Mouse (Mus musculus): ENCODE data around the gene Tcf15. TPM values are rescaled to one million over a fixed set of nuclear protein-coding genes. Genes with fewer than 3 reads are reported as not detected.

Gene Tcf15
- 2.9 and 4.6 TPM in 2 replicates for polyA plus RNA-seq (2012; rRNA removed)

DNA sequence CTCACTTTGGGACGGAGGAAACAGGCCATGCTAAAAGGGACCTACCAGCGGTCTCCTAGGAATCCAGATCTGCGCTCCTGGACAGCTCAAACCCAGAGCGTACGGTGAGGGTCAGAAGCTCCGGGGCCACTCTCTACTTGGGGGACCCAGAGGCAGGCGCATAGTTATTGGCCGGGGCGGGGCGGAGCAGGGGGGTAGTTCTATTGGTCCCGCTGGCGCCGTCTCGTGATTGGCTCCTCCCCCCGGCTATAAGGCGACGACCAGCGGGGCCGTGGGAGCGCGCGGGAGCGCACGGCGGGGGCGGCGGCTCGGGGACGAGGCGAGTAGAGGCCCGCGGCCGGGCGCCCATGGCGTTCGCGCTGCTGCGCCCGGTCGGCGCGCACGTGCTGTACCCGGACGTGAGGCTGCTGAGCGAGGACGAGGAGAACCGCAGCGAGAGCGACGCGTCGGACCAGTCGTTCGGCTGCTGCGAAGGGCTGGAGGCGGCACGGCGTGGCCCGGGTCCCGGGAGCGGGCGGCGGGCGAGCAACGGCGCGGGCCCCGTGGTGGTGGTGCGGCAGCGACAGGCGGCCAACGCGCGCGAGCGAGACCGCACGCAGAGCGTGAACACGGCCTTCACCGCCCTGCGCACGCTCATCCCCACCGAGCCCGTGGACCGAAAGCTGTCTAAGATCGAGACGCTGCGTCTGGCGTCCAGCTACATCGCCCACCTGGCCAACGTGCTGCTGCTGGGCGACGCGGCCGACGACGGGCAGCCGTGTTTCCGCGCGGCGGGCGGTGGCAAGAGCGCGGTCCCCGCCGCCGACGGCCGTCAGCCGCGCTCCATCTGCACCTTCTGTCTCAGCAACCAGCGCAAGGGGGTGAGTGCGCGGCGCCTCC lies at the start of gene Tcf15:
TSS of gene Tcf15 (plus strand) at position 283 of the 879 bp plus-strand sequence.
- peak within 1 kb of the TSS; percentile 51; the same call in 1 of the 2 replicates for H3K27ac ChIP-seq (ENCODE audit: insufficient read depth, low read depth, low read length)

DNA sequence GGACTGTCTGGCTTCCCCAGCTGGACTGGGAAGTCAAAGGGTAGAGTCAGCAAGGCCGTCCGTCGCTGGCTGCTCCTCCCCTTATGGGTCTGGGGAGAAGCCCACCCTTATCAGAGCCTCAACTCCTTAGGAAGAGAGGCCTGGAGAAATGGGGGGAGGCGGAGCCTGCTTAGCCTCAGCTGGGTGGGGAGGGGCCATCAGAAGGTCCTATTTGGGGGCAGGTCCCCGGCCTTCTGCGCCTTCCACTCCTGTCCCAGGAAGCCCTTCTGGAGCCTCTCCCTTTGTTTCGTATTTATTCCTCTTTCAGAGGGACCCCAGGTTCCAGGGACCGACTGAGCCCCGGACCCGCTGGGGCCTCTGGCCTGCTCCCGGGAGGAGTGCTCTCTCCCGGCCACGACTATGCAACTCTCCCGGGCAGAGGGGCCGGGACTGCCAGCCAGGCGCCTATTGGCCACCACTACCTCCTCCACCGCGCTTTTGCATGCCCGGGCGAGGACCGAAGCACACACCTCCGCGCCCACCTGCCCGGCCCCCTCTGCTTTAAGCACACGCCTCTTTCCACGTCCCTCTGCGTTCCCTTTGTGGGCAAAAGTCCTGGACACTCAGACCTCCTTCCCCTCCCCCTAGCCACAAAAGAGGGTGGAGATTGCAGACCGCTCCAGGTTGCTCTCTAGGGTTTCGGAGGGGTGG lies 48.4 kb upstream of the Tcf15 start:
- Histone ChIP-seq H3K27me3 (replicated peaks; ENCODE audit: control insufficient read depth, insufficient read depth, low read length) (no peaks in the 10 kb centered on the region; the same call in 1 of the 2 replicates), H3K4me3 (ENCODE audit: insufficient read depth, low read depth, low read length) (no peak overlapping the region)

More for the DNA sequence above, at the start of gene Tcf15:
- H3K4me1 ChIP-seq (ENCODE audit: control insufficient read depth, insufficient read depth, low read length): no peaks in the 10 kb centered on the region
- WGBS: under 1% methylated on average over 116 of the region's 118 CpGs
- peak within 1 kb of the TSS; percentile 68 for H3K4me3 ChIP-seq (ENCODE audit: insufficient read depth, low read depth, low read length)
- H3K27me3 ChIP-seq (replicated peaks; ENCODE audit: control insufficient read depth, insufficient read depth, low read length): no peaks in the 10 kb centered on the region
- H3K36me3 ChIP-seq (ENCODE audit: control insufficient read depth, insufficient read depth, low read length): no peaks in the 10 kb centered on the region
- TF ChIP-seq POLR2A (IDR thresholded peaks at IDR 0.05; ENCODE audit: low read depth, low read length) (peak; percentile 20), CTCF (conservative IDR thresholded peaks at IDR 0.05; ENCODE audit: insufficient read depth, insufficient read length, low read depth, low read length) (no peak)
- DNase-seq: peak; percentile 80

DNA sequence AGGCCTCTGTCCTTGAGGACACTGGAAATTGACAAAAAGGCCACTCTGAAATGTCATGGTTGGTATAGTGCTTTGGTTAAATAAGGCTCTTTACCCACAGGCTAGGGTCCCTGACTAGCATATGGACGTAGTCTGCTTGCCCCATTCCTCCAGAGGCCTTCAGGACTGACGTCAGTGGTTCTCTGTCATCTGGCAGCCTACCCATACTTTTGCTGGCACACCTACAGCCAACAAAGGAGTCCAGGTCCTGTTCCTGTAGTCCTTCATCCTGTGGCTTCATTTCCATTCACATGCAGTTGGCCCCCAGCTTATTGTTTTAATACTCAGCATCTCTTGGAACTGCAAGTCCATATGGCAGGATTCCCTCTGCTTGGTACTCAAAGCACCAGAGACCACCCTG lies 46.4 kb upstream of the Tcf15 start:
- Histone ChIP-seq H3K4me3 (ENCODE audit: insufficient read depth, low read depth, low read length) (no peak overlapping the region), H3K27ac (ENCODE audit: insufficient read depth, low read depth, low read length) (no peak overlapping the region), H3K4me1 (ENCODE audit: control insufficient read depth, insufficient read depth, low read length) (no peaks in the 10 kb centered on the region), H3K27me3 (replicated peaks; ENCODE audit: control insufficient read depth, insufficient read depth, low read length) (no peaks in the 10 kb centered on the region; the same call in 1 of the 2 replicates), H3K36me3 (ENCODE audit: control insufficient read depth, insufficient read depth, low read length) (no peaks in the 10 kb centered on the region)
- DNase-seq: no peak
- TF ChIP-seq CTCF (conservative IDR thresholded peaks at IDR 0.05; ENCODE audit: insufficient read depth, insufficient read length, low read depth, low read length) (no peak), POLR2A (IDR thresholded peaks at IDR 0.05; ENCODE audit: low read depth, low read length) (no peak)
- 85% methylated on average over 2 of the region's 2 CpGs for WGBS

More for the DNA sequence above, 48.4 kb upstream of the Tcf15 start:
- 15% methylated on average over 29 of the region's 29 CpGs for WGBS
- DNase-seq: no peak
- H3K27ac ChIP-seq (ENCODE audit: insufficient read depth, low read depth, low read length): no peak overlapping the region
- no peak for TF ChIP-seq POLR2A (IDR thresholded peaks at IDR 0.05; ENCODE audit: low read depth, low read length)
- no peaks in the 10 kb centered on the region for H3K4me1 ChIP-seq (ENCODE audit: control insufficient read depth, insufficient read depth, low read length)
- H3K36me3 ChIP-seq (ENCODE audit: control insufficient read depth, insufficient read depth, low read length): no peaks in the 10 kb centered on the region

DNA sequence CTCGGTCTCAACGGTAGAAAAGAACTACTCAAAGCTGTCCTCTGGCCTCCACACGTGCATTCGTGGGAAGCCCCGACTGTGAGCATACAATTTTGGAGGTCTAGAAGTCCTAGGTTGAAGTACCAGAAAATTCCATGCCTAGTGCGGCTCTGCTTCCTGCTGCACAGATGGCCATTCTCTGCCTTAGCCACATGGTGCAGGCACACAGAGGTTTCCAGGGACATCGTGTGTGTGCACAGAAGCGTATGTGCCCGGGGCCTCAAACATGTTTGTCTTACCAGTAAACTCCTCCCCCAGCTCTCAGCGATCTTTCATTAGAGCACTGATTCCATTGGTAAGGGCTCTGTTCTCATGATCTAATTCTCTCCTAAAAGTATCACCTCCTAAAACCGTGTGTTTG lies 45.4 kb upstream of the Tcf15 start:
- Histone ChIP-seq H3K4me3 (ENCODE audit: insufficient read depth, low read depth, low read length) (no peak overlapping the region), H3K27ac (ENCODE audit: insufficient read depth, low read depth, low read length) (no peak overlapping the region), H3K36me3 (ENCODE audit: control insufficient read depth, insufficient read depth, low read length) (no peaks in the 10 kb centered on the region), H3K27me3 (replicated peaks; ENCODE audit: control insufficient read depth, insufficient read depth, low read length) (no peaks in the 10 kb centered on the region; the same call in 1 of the 2 replicates), H3K4me1 (ENCODE audit: control insufficient read depth, insufficient read depth, low read length) (no peaks in the 10 kb centered on the region)
- WGBS: 72% methylated on average over 11 of the region's 11 CpGs
- DNase-seq: no peak
- no peak for TF ChIP-seq CTCF (conservative IDR thresholded peaks at IDR 0.05; ENCODE audit: insufficient read depth, insufficient read length, low read depth, low read length)
- no peak for TF ChIP-seq POLR2A (IDR thresholded peaks at IDR 0.05; ENCODE audit: low read depth, low read length)

DNA sequence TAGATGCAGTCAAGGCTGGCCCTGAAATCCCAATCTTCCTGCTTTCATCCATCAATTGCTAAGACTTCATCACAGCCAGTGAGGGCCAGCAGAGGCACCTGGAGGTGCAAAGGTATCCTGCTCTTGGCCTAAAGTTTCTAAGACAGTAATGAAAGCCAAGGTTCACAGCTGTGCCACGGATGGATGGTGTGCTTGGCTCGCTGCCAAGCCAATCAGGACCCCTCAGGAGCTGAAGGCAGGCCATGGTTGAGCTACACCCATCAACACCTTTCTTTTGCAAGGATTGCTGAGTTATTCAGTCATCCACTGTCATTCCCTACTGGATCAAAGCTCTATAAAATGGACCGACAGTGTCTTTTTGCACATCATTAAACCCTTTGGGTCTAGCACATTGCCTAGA lies 43.8 kb upstream of the Tcf15 start:
- no peak overlapping the region for H3K27ac ChIP-seq (ENCODE audit: insufficient read depth, low read depth, low read length)
- no peaks in the 10 kb centered on the region; the same call in 1 of the 2 replicates for H3K27me3 ChIP-seq (replicated peaks; ENCODE audit: control insufficient read depth, insufficient read depth, low read length)
- no peaks in the 10 kb centered on the region for H3K36me3 ChIP-seq (ENCODE audit: control insufficient read depth, insufficient read depth, low read length)
- H3K4me1 ChIP-seq (ENCODE audit: control insufficient read depth, insufficient read depth, low read length): peaks cover under 1% of the 10 kb centered on the region; the same call in 1 of the 2 replicates
- peak; percentile 33 for DNase-seq
- no peak overlapping the region for H3K4me3 ChIP-seq (ENCODE audit: insufficient read depth, low read depth, low read length)
- TF ChIP-seq POLR2A (IDR thresholded peaks at IDR 0.05; ENCODE audit: low read depth, low read length) (no peak), CTCF (conservative IDR thresholded peaks at IDR 0.05; ENCODE audit: insufficient read depth, insufficient read length, low read depth, low read length) (no peak)
- WGBS: 28% methylated on average over 3 of the region's 3 CpGs

DNA sequence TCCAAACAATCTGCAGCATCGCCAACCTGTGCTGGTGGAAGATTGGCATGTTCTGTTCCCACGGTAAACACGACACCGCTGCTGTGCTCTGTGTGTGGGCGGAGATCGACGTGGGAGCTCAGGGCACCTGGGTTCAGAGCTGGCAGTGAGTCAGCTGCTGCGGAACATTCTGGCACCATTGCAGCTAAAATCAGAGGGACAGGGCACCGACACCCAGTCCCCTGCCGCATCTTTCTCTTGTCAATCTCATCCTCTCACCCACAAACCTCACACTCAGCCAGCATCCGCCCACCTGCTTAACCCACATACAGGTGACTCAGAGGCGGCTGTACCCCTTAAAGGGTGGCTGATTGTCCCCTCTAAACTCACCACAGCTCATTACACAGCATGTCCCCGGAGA lies 41.6 kb upstream of the Tcf15 start:
- WGBS: 50% methylated on average over 13 of the region's 13 CpGs
- Histone ChIP-seq H3K27ac (ENCODE audit: insufficient read depth, low read depth, low read length) (no peak overlapping the region), H3K4me3 (ENCODE audit: insufficient read depth, low read depth, low read length) (no peak overlapping the region), H3K36me3 (ENCODE audit: control insufficient read depth, insufficient read depth, low read length) (no peaks in the 10 kb centered on the region), H3K27me3 (replicated peaks; ENCODE audit: control insufficient read depth, insufficient read depth, low read length) (no peaks in the 10 kb centered on the region), H3K4me1 (ENCODE audit: control insufficient read depth, insufficient read depth, low read length) (peaks cover 10% of the 10 kb centered on the region; the same call in 1 of the 2 replicates)
- TF ChIP-seq CTCF (conservative IDR thresholded peaks at IDR 0.05; ENCODE audit: insufficient read depth, insufficient read length, low read depth, low read length) (no peak), POLR2A (IDR thresholded peaks at IDR 0.05; ENCODE audit: low read depth, low read length) (no peak)
- DNase-seq: no peak

DNA sequence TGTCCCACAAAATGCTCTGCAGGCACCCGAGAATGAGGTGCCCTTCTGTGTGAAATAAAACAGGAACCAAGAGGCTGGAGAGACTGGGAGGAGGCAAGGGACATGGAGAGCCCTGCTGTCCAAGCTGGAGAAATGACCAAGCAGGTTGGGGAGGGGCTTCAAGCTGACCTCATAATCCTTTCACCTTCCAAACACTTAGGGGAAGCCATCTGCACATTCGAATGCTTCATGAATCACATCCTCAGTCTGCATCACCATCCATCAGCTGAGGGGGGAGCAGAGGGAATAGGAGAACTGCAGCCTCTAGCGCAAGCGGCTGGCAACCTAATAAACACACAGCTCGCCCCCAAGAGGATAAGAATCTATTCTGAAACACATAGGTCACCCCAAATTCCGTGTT lies 41.0 kb upstream of the Tcf15 start:
- WGBS: 61% methylated on average over 6 of the region's 6 CpGs
- no peak overlapping the region for H3K4me3 ChIP-seq (ENCODE audit: insufficient read depth, low read depth, low read length)
- DNase-seq: no peak

More for the DNA sequence above, 41.0 kb upstream of the Tcf15 start:
- no peak for TF ChIP-seq POLR2A (IDR thresholded peaks at IDR 0.05; ENCODE audit: low read depth, low read length)
- TF ChIP-seq CTCF (conservative IDR thresholded peaks at IDR 0.05; ENCODE audit: insufficient read depth, insufficient read length, low read depth, low read length): no peak
- Histone ChIP-seq H3K27ac (ENCODE audit: insufficient read depth, low read depth, low read length) (no peak overlapping the region), H3K36me3 (ENCODE audit: control insufficient read depth, insufficient read depth, low read length) (no peaks in the 10 kb centered on the region), H3K4me1 (ENCODE audit: control insufficient read depth, insufficient read depth, low read length) (peaks cover 12% of the 10 kb centered on the region; the same call in 1 of the 2 replicates), H3K27me3 (replicated peaks; ENCODE audit: control insufficient read depth, insufficient read depth, low read length) (no peaks in the 10 kb centered on the region)
